Mouse (Mus musculus): ENCODE measurements around the gene Vamp1. TPM values are rescaled to one million over a fixed set of nuclear protein-coding genes. Genes with fewer than 3 reads are reported as not detected.
A peak's percentile ranks its signal among the peaks of the same experiment; 100 is the strongest.

Vamp1 gene
- polyA plus RNA-seq, 1 experiment from 2014 or later = 16.5 TPM

DNA sequence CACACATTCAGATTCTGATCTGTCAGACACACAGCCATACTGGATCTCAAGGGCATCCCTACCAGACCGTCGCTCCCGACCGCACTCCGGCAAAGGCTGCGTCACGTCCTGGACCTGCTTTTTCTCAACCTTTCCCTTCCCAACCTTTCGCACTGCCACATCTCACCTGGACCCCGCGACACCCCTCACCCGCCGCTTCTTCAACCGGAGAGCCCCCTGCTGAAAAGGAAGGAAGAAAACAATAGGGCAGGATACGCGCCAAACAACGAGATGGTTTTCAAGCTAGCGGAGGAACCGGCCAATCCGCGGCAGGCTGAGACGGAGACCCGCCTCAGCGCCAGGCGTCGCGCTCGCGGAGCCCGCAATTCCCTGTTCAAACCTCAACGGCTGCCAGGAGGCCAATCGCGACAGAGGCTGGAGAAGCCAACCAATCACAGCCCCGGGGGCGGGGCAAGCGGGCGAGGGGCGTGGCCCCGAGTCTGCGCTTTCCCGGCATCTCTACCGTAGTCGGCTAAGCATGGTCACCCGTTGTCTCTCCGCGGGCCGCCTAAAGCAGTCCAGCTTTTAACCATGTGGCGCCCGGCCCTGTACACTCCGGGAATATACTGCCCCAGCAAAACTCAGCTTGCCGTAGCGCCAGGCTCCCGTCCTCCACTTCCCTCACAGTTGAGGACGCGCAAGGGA lies 23.9 kb upstream of the Vamp1 start, which contains the start of the genes Ncapd2 and Mrpl51:
TSS of gene Ncapd2 (minus strand) at position 370 of the 684 bp plus-strand sequence.
TSS of gene Mrpl51 (plus strand) at position 470 of the 684 bp plus-strand sequence.
- Histone ChIP-seq H3K27ac (peak within 1 kb of the TSS; percentile 96), H3K9ac (peak within 1 kb of the TSS; percentile 60), H3K4me2 (peak within 1 kb of the TSS; percentile 69), H3K4me1 (peaks cover 25% of the 10 kb centered on the region), H3K27me3 (replicated peaks) (no peaks in the 10 kb centered on the region), H3K9me3 (no peaks in the 10 kb centered on the region), H3K4me3 (peak within 1 kb of the TSS; percentile 56), H3K36me3 (replicated peaks) (peaks cover 5% of the 10 kb centered on the region; the same call in 1 of the 2 replicates)
- WGBS = under 1% methylated on average over 54 of the region's 54 CpGs
- ATAC-seq (replicated peaks) = peak; percentile 98

DNA sequence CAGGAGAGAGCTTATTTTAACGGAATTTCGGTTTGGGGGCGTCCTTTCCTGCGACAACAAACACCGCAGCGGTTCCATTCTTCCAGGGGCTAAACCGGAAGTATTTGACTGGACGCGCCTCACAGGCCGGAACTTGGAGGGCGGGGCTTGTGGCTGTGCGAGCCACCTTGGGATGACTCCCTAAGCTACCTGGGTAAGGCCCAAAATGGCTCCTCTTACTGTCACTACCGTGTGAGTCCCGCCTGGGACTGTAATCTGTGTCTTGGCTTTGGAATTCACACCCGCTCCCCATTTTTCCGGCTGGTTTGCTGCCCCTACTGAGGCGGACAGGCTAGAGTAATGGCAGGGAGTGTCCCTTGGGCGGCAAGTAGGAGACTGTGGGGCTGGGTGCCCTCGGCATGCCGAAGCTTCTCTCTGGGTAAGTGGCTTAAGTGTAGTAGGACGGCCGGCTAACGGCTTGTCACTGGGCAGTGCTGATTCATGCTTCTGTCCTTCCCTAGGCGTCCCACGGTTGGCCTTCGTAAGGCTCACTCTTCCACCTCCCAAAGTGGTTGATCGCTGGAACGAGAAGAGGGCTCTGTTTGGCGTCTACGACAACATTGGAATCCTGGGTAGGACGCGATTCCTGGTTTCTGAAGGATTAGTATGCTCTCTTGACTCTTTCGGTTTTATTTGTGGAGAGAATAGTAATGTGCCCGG lies 23.2 kb upstream of the Vamp1 start:
- peak overlapping the region; percentile 56 for H3K4me3 ChIP-seq
- H3K36me3 ChIP-seq (replicated peaks) = 0 out of 2 replicates have a peak, but pooled peaks cover 5% of the 10 kb centered on the region
- peak overlapping the region; percentile 96 for H3K27ac ChIP-seq

DNA sequence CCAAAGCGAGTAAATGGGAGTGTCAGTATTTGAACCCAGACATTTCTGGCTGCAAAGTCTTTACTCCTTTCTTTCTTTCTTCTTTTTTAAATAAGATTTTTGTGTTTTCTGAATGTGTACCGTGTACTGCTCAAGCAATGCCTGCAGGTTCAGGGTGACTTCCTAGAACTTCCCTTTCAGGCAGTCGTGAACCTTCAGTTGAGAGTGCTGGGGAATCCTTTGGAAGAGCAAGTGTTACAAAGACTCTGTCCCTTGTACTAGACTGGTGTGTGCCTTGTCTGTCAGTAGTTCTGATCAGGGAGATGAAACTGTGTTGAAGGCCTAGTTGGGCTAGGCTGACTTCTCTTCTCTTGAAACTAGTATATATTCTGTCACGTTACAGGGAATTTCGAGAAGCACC lies 22.5 kb upstream of the Vamp1 start:
- Histone ChIP-seq H3K4me1 (peaks cover 25% of the 10 kb centered on the region), H3K9ac (peak overlapping the region; percentile 60), H3K4me2 (peak overlapping the region; percentile 69), H3K36me3 (replicated peaks) (0 out of 2 replicates have a peak, but pooled peaks cover 5% of the 10 kb centered on the region), H3K9me3 (no peaks in the 10 kb centered on the region), H3K4me3 (peak overlapping the region; percentile 56), H3K27ac (peak overlapping the region; percentile 96), H3K27me3 (replicated peaks) (no peaks in the 10 kb centered on the region)
- ATAC-seq (replicated peaks) = no peak
- 49% methylated on average over 5 of the region's 5 CpGs for WGBS

More for the DNA sequence above, 23.2 kb upstream of the Vamp1 start:
- Histone ChIP-seq H3K27me3 (replicated peaks) (no peaks in the 10 kb centered on the region), H3K9me3 (no peaks in the 10 kb centered on the region), H3K9ac (peak overlapping the region; percentile 60), H3K4me2 (peak overlapping the region; percentile 69), H3K4me1 (peaks cover 25% of the 10 kb centered on the region)
- peak; percentile 97 for ATAC-seq (replicated peaks)
- WGBS = under 1% methylated on average over 34 of the region's 34 CpGs

GRCm38 (mm10) chr6:125193390-125193789 lies 22.0 kb upstream of the Vamp1 start:
- H3K27ac ChIP-seq = no peak overlapping the region
- no peaks in the 10 kb centered on the region for H3K27me3 ChIP-seq (replicated peaks)
- 85% methylated on average over 7 of the region's 7 CpGs for WGBS
- no peak for ATAC-seq (replicated peaks)
- H3K9ac ChIP-seq = no peak overlapping the region
- no peak overlapping the region for H3K4me3 ChIP-seq
- H3K4me1 ChIP-seq = peaks cover 25% of the 10 kb centered on the region
- H3K9me3 ChIP-seq = no peaks in the 10 kb centered on the region
- 0 out of 2 replicates have a peak, but pooled peaks cover 5% of the 10 kb centered on the region for H3K36me3 ChIP-seq (replicated peaks)
- H3K4me2 ChIP-seq = no peak overlapping the region

DNA sequence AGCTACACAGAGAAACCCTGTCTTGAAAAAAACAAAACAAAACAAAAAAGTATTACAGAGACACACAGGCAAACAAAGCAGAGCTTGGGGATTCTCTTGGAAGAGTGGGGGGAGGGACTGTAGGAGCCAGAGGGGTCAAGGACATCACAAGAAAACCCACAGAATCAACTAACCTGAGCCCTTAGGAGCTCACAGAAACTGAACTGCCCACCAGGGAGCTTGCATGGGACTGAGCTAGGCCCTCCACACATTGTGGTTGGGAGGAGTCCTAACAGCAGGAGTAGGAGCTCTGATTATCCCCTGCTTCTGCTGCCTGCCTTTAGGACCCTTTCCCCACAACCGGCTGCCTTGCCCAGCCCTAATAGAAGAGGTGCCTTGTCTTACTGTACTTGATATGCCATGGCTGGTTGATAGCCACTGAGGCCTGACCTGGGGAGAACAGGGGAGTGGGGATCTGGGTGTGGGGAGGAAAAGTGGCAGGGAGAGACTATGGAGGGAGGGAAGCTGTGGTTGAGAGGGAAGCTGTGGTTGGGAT lies 19.7 kb upstream of the Vamp1 start:
- 23% methylated on average over 1 of the region's 1 CpGs for WGBS
- Histone ChIP-seq H3K9me3 (no peaks in the 10 kb centered on the region), H3K4me3 (no peak overlapping the region), H3K4me2 (no peak overlapping the region), H3K4me1 (peaks cover 20% of the 10 kb centered on the region), H3K27ac (no peak overlapping the region), H3K27me3 (replicated peaks) (no peaks in the 10 kb centered on the region), H3K36me3 (replicated peaks) (0 out of 2 replicates have a peak, but pooled peaks cover 5% of the 10 kb centered on the region), H3K9ac (no peak overlapping the region)
- ATAC-seq (replicated peaks) = no peak

GRCm38 (mm10) chr6:125196301-125196700 lies 19.1 kb upstream of the Vamp1 start:
- no peak for ATAC-seq (replicated peaks)
- 0 out of 2 replicates have a peak, but pooled peaks cover 5% of the 10 kb centered on the region for H3K36me3 ChIP-seq (replicated peaks)
- no peaks in the 10 kb centered on the region for H3K9me3 ChIP-seq
- H3K4me2 ChIP-seq = no peak overlapping the region
- H3K9ac ChIP-seq = no peak overlapping the region
- no peak overlapping the region for H3K27ac ChIP-seq
- H3K27me3 ChIP-seq (replicated peaks) = no peaks in the 10 kb centered on the region
- 40% methylated on average over 3 of the region's 3 CpGs for WGBS
- H3K4me3 ChIP-seq = no peak overlapping the region
- H3K4me1 ChIP-seq = peaks cover 16% of the 10 kb centered on the region

GRCm38 (mm10) chr6:125197166-125197565 lies 18.2 kb upstream of the Vamp1 start:
- Histone ChIP-seq H3K27ac (no peak overlapping the region), H3K4me1 (peaks cover 16% of the 10 kb centered on the region), H3K27me3 (replicated peaks) (no peaks in the 10 kb centered on the region), H3K4me3 (no peak overlapping the region), H3K9ac (no peak overlapping the region), H3K9me3 (no peaks in the 10 kb centered on the region), H3K4me2 (no peak overlapping the region), H3K36me3 (replicated peaks) (0 out of 2 replicates have a peak, but pooled peaks cover 5% of the 10 kb centered on the region)
- WGBS = 90% methylated on average over 5 of the region's 5 CpGs
- no peak for ATAC-seq (replicated peaks)

DNA sequence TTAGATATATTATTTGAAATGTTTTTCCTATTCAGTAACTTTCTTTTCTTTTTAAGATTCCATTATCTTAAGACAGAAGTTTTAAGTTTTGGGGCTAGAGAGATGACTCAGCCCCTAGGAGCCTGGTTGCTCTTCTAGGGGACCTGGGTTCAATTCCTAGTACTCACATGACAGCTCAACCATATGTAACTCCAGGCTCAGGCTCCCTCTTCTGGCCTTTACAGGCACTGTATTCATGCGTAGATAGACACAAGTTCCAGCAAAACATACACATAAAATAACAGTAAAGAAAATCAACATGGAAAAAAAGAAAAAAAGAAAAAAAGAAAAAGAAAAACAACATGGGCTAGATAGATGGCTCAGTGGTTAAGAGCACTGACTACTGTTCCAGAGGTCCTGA lies 4.9 kb upstream of the Vamp1 start:
- 88% methylated on average over 1 of the region's 1 CpGs for WGBS

GRCm38 (mm10) chr6:125212621-125213020 lies 2.7 kb upstream of the Vamp1 start:
- Histone ChIP-seq H3K27ac (no peak overlapping the region), H3K36me3 (replicated peaks) (no peaks in the 10 kb centered on the region), H3K9me3 (no peaks in the 10 kb centered on the region), H3K9ac (no peak overlapping the region), H3K4me2 (no peak overlapping the region), H3K4me1 (peaks cover 8% of the 10 kb centered on the region), H3K4me3 (no peak overlapping the region), H3K27me3 (replicated peaks) (peaks cover 20% of the 10 kb centered on the region)
- WGBS = 51% methylated on average over 2 of the region's 2 CpGs
- ATAC-seq (replicated peaks) = no peak

More for the DNA sequence above, 4.9 kb upstream of the Vamp1 start:
- H3K27me3 ChIP-seq (replicated peaks) = peaks cover 20% of the 10 kb centered on the region
- no peak overlapping the region for H3K4me2 ChIP-seq
- H3K4me3 ChIP-seq = no peak overlapping the region
- H3K27ac ChIP-seq = no peak overlapping the region
- ATAC-seq (replicated peaks) = no peak
- H3K4me1 ChIP-seq = no peaks in the 10 kb centered on the region
- no peaks in the 10 kb centered on the region for H3K9me3 ChIP-seq
- no peaks in the 10 kb centered on the region for H3K36me3 ChIP-seq (replicated peaks)
- H3K9ac ChIP-seq = no peak overlapping the region

GRCm38 (mm10) chr6:125213129-125213528 lies 2.2 kb upstream of the Vamp1 start:
- peaks cover 8% of the 10 kb centered on the region for H3K4me1 ChIP-seq
- H3K4me2 ChIP-seq = no peak overlapping the region
- peaks cover 20% of the 10 kb centered on the region for H3K27me3 ChIP-seq (replicated peaks)
- 64% methylated on average over 6 of the region's 6 CpGs for WGBS
- no peaks in the 10 kb centered on the region for H3K9me3 ChIP-seq
- no peak overlapping the region for H3K9ac ChIP-seq
- no peaks in the 10 kb centered on the region for H3K36me3 ChIP-seq (replicated peaks)
- H3K4me3 ChIP-seq = no peak overlapping the region
- no peak for ATAC-seq (replicated peaks)
- H3K27ac ChIP-seq = no peak overlapping the region

DNA sequence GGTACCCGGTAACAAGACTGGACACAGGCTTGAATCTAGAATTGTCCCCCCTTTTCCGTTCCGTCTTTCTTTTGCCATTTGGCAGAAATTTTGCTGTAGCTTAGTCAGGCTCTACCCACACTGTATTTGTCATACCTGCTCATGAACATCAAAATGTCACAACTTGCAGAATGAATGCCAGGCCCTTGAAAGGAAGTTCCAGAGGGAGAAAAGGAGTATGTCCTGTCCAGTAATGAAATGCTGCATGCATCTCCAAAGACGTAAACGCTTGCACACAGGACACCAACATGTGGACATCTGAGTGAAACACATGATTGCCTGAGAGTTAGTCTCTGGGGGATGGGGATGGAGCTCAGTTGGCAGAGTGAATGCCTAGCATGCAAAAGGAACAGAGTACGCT lies 1.6 kb upstream of the Vamp1 start:
- no peak overlapping the region for H3K9ac ChIP-seq
- no peak overlapping the region for H3K27ac ChIP-seq
- H3K4me1 ChIP-seq = peaks cover 8% of the 10 kb centered on the region
- no peak overlapping the region for H3K4me3 ChIP-seq
- ATAC-seq (replicated peaks) = no peak
- H3K4me2 ChIP-seq = no peak overlapping the region
- 81% methylated on average over 6 of the region's 6 CpGs for WGBS
- no peaks in the 10 kb centered on the region for H3K9me3 ChIP-seq
- no peaks in the 10 kb centered on the region for H3K36me3 ChIP-seq (replicated peaks)
- H3K27me3 ChIP-seq (replicated peaks) = peaks cover 20% of the 10 kb centered on the region

DNA sequence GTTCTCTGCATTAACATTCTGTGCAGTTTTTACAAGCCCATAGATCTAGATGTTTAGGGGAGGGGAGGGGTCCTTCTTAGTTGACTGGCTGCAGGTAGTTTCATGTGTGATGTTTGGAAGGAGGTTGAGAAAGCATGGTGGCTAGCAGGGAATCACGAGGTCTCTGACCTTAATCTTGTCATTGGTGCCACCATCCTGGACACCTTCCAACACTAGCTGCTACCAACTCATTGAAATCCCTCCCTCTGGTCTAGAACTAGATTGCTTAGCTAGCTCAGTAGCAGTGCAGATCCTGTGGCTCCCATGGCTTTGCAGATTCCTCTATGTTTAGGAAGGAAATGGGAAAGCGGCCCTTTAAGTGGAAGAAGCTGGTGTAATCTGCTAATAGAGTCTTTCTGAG lies 1.5 kb downstream of the Vamp1 start:
- no peaks in the 10 kb centered on the region for H3K36me3 ChIP-seq (replicated peaks)
- WGBS = 78% methylated on average over 2 of the region's 2 CpGs
- H3K9ac ChIP-seq = no peak overlapping the region
- ATAC-seq (replicated peaks) = no peak
- H3K9me3 ChIP-seq = no peaks in the 10 kb centered on the region
- H3K27ac ChIP-seq = no peak overlapping the region
- H3K4me3 ChIP-seq = no peak overlapping the region
- H3K27me3 ChIP-seq (replicated peaks) = peaks cover 17% of the 10 kb centered on the region
- H3K4me1 ChIP-seq = peaks cover 8% of the 10 kb centered on the region
- no peak overlapping the region for H3K4me2 ChIP-seq
